In the genomic region with DNA sequence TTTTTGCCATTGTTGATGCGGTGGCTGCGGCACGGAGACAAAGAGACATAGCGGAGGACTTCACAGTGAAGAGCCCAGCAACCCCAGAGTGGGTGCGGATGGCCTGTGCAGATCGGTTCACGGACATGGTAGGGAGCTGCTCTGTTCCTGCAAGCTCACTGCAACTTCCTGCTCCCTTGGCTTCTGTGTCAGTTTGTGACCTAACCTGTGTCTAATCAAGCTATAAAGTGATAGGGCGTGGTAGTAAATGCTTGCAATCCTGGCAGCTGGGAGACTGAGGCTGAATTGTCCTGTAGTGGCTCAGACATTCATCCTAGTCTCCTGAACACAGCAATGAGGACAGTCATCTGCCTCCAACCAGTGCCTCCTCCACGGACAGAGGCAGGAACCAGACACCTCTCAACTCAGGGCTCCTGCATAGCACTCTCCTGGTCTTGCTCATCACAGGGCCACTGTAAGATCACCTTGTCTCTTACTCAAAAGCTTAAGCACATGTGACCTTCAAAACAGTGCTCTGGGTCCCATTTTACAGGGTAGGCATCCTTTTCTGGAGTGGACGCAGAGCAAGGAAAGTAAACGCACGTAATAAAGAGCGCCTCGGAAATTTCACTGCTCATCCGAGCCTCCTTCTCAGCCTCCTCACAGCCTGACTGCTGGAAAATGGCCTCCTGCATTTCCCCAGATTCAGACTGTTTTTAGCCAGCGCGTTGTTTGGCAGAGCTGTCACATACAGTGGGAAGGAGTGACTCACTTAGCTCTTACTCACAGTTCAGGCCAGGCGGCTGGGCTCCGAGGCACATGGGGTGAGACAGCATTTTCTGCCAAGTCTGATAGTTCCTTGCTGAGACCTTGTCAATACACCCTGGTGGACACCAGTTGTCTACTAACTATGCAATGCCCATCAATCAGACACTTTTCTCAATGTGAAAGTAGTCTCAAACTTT, we compare ENCODE assay signal across 9 mouse cellular contexts. TPM values are rescaled to one million over a fixed set of nuclear protein-coding genes. Genes with fewer than 3 reads are reported as not detected.
DNase-seq lines count a peak whose midpoint lies in the region; ATAC-seq lines count a peak whose summit lies in the region.
"Had no signal": no experiment of that assay in that cellular context is flagged by ENCODE, and none has a peak within 500 bp of the region (broad histone marks: within the 10 kb centered on the region; RNA-seq: fewer than 3 reads in every experiment).

No protein-coding gene starts in this region.

- no peak overlapping the region for H3K4me3 ChIP-seq in hindbrain, embryonic 14.5 days (replicated peaks; ENCODE audit: low read length)
- H3K4me3 ChIP-seq: limb, embryonic 13.5 days had no signal

- no peaks in the 10 kb centered on the region for H3K27me3 ChIP-seq in hindbrain, embryonic 14.5 days (ENCODE audit: control insufficient read depth, insufficient read depth, low read length)
- H3K27me3 ChIP-seq: limb, embryonic 13.5 days had no signal

- H3K36me3 ChIP-seq in hindbrain, embryonic 14.5 days (replicated peaks; ENCODE audit: control insufficient read depth, insufficient read depth), result no peaks in the 10 kb centered on the region
- H3K36me3 ChIP-seq: limb, embryonic 13.5 days had no signal

- no peaks in the 10 kb centered on the region for H3K4me1 ChIP-seq in hindbrain, embryonic 14.5 days (replicated peaks; ENCODE audit: control insufficient read depth, insufficient read depth, low read length)
- H3K4me1 ChIP-seq: limb, embryonic 13.5 days had no signal

- DNase-seq in urinary bladder, postnatal 14 days (ENCODE audit: low spot score), result peak; percentile 74
- no peak for DNase-seq in urinary bladder, adult 2 months (ENCODE audit: low spot score)
- DNase-seq in frontal cortex, postnatal 36 days (ENCODE audit: low spot score in 2 of 2), result peak; percentile 67 to 79
- peak; percentile 51 to 67 for DNase-seq in layer of hippocampus, adult 18-20 months (ENCODE audit: low spot score in 2 of 2)
- DNase-seq in kidney, postnatal 25 days, result no peak
- DNase-seq in hindbrain, embryonic 14.5 days (ENCODE audit: low spot score), result no peak

- H3K9me3 ChIP-seq in hindbrain, embryonic 14.5 days (ENCODE audit: control insufficient read depth, low read length), result no peaks in the 10 kb centered on the region
- H3K9me3 ChIP-seq: limb, embryonic 13.5 days had no signal

- H3K9ac ChIP-seq in hindbrain, embryonic 14.5 days, result no peak overlapping the region
- H3K9ac ChIP-seq: limb, embryonic 13.5 days had no signal

- WGBS in hindbrain, embryonic 14.5 days, result 86% methylated on average over 19 of the region's 19 CpGs

- peak; percentile 94 for ATAC-seq in megakaryocyte progenitor cell, adult 5-6 weeks (replicated peaks; ENCODE audit: poor library complexity)
- no peak for ATAC-seq in inflammation-experienced regulatory T-cells, adult 6 months
- ATAC-seq in hindbrain, embryonic 14.5 days (ENCODE audit: low FRiP score), result no peak

- H3K4me2 ChIP-seq in hindbrain, embryonic 14.5 days (replicated peaks), result no peak overlapping the region
- H3K4me2 ChIP-seq: limb, embryonic 13.5 days had no signal

- no peak overlapping the region for H3K27ac ChIP-seq in hindbrain, embryonic 14.5 days
- H3K27ac ChIP-seq: limb, embryonic 13.5 days had no signal

RNA-seq across cellular contexts. Expression of a gene that starts 33.5 kb away (rescaled TPM):
- 63.2 and 69.3 TPM in 2 replicates for polyA plus RNA-seq in urinary bladder, adult 2 months (2012; rRNA removed)
- total RNA-seq in layer of hippocampus, adult 18-20 months (2021), result 100 to 1,000 TPM; 109 to 114 TPM
- 205 and 216 TPM in 2 replicates for total RNA-seq in megakaryocyte progenitor cell, adult 5-6 weeks (2015)
- total RNA-seq in megakaryocyte progenitor cell, adult 5-6 weeks (2017), result 189 and 202 TPM in 2 replicates
- polyA plus RNA-seq in inflammation-experienced regulatory T-cells, adult 6 months (2017; shearing (Covaris generic)), result 100 to 1,000 TPM; 360 to 576 (median 385) TPM
- 372 and 407 TPM in 2 replicates for polyA plus RNA-seq in hindbrain, embryonic 14.5 days (2014; fragmentation: Nextera tagmentation; extraction: Ambion mirVana)

Comparison
In these comparisons a context has a peak if more than half of its experiments do, and no peak if none do; other contexts are left out.
1. DNase-seq: peak in urinary bladder, postnatal 14 days (single experiment), frontal cortex, postnatal 36 days (2 of 2) and layer of hippocampus, adult 18-20 months (2 of 2); none in urinary bladder, adult 2 months (single experiment), kidney, postnatal 25 days (0 of 2) and hindbrain, embryonic 14.5 days (single experiment).